Mouse (Mus musculus): ENCODE results near the gene Rasd1. TPM values are rescaled to one million over a fixed set of nuclear protein-coding genes. Genes with fewer than 3 reads are reported as not detected.

Rasd1 gene
- polyA plus RNA-seq, 1 experiment from 2014 or later, result 2.9 TPM

DNA sequence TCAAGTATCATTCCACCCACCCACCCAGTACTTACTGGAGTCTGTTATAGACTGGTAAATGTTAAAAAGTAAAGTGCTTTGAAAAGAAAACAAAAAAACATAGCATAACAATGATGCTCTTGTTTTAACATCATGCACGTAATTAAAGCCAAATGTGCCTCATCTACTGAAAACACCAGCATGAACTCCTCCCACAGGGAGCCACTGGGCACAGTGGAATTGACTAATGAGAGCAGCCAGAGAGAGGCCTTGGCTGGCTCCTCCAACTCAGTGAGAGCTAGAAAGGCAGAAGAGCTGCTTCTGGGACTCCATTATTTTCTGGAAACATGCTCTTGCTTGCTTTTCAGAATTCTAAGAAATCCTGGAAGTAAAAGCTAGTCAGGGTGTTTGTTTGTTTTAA is 24.7 kb upstream of the Rasd1 start:
- Histone ChIP-seq H3K27ac (ENCODE audit: low read length) (no peak overlapping the region), H3K9ac (ENCODE audit: low read length) (no peak overlapping the region), H3K36me3 (ENCODE audit: control insufficient read depth, insufficient read depth, low read length) (no peaks in the 10 kb centered on the region), H3K9me3 (ENCODE audit: control insufficient read depth, low read length) (no peaks in the 10 kb centered on the region), H3K27me3 (ENCODE audit: control insufficient read depth, insufficient read depth, low read depth, low read length) (no peaks in the 10 kb centered on the region), H3K4me1 (replicated peaks; ENCODE audit: control insufficient read depth, insufficient read depth, low read length) (no peaks in the 10 kb centered on the region), H3K4me2 (ENCODE audit: low read depth, low read length) (no peak overlapping the region), H3K4me3 (ENCODE audit: low read length) (no peak overlapping the region)
- ATAC-seq (ENCODE audit: low read depth), result no peak
- WGBS, result 76% methylated on average over 1 of the region's 1 CpGs

DNA sequence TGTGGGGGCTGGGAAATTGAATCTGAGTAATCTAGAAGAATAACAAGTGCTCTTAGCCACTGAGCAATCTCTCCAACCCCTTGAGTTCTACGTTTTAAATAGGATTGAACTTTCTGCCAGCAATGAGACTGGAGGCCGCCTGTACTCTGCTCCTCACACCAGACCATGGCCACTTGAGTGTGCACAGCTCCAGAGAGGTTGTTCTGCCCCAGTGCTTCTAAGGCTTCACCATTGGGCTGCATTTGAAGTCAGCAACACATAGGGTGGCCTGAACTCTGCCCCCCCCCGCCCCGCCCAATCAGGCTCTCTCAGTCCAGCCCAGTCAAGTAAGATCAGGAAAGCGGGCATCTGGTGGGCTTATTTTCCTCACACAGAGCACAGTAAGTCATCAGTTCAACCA is 13.1 kb upstream of the Rasd1 start:
- Histone ChIP-seq H3K4me3 (ENCODE audit: low read length) (no peak overlapping the region), H3K9me3 (ENCODE audit: control insufficient read depth, low read length) (no peaks in the 10 kb centered on the region), H3K27ac (ENCODE audit: low read length) (no peak overlapping the region), H3K36me3 (ENCODE audit: control insufficient read depth, insufficient read depth, low read length) (no peaks in the 10 kb centered on the region), H3K4me2 (ENCODE audit: low read depth, low read length) (no peak overlapping the region), H3K9ac (ENCODE audit: low read length) (no peak overlapping the region), H3K27me3 (ENCODE audit: control insufficient read depth, insufficient read depth, low read depth, low read length) (no peaks in the 10 kb centered on the region), H3K4me1 (replicated peaks; ENCODE audit: control insufficient read depth, insufficient read depth, low read length) (no peaks in the 10 kb centered on the region)
- no peak for ATAC-seq (ENCODE audit: low read depth)
- WGBS, result 79% methylated on average over 5 of the region's 5 CpGs

GRCm38 (mm10) chr11:59975241-59975640 is 10.5 kb upstream of the Rasd1 start:
- no peak for ATAC-seq (ENCODE audit: low read depth)
- WGBS, result 45% methylated on average over 10 of the region's 10 CpGs
- Histone ChIP-seq H3K4me2 (ENCODE audit: low read depth, low read length) (no peak overlapping the region), H3K9me3 (ENCODE audit: control insufficient read depth, low read length) (no peaks in the 10 kb centered on the region), H3K4me3 (ENCODE audit: low read length) (no peak overlapping the region), H3K36me3 (ENCODE audit: control insufficient read depth, insufficient read depth, low read length) (no peaks in the 10 kb centered on the region), H3K9ac (ENCODE audit: low read length) (no peak overlapping the region), H3K27ac (ENCODE audit: low read length) (no peak overlapping the region), H3K27me3 (ENCODE audit: control insufficient read depth, insufficient read depth, low read depth, low read length) (no peaks in the 10 kb centered on the region), H3K4me1 (replicated peaks; ENCODE audit: control insufficient read depth, insufficient read depth, low read length) (peaks cover 6% of the 10 kb centered on the region; the same call in 1 of the 2 replicates)

DNA sequence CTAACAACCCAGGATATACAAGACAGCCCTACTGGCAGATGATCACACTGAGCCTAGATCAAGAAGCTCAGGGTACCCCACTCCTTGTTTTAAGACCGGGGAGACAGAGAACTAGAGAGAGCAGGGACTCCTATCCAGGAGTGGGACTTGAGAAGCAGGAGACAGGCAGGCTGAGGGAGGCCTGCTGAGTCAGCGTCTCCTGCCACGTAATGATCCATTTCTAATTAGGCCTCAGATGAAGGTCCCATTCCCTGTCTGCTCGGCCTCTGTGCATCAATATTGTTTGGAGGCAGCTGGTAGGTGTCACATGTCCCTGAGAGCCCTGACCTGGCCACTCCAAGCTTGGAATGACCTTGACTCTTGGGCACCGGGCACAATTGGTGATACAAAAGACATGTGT is 8.6 kb upstream of the Rasd1 start:
- ATAC-seq (ENCODE audit: low read depth), result no peak
- H3K36me3 ChIP-seq (ENCODE audit: control insufficient read depth, insufficient read depth, low read length), result no peaks in the 10 kb centered on the region

DNA sequence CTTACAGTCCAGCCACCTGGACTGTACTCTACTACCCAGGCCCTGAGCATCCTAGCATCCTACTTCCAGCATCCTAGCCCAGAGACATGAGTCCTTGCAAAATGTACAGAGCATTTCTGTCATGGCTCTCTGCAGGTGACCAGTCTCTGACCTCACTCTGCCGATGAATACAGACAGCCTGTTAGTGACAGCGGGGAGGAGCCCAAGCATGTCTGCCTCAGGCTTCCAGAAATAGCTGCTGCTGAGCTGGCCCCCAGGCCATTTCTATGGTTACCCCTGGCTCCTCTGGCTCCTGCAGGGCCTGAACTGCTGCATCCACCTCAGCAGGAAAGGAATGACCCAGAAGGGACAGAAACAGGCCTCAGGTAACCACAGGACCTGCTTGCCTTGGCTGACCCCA is 6.9 kb upstream of the Rasd1 start:
- ATAC-seq (ENCODE audit: low read depth), result no peak
- no peak overlapping the region for H3K27ac ChIP-seq (ENCODE audit: low read length)
- H3K4me3 ChIP-seq (ENCODE audit: low read length), result no peak overlapping the region
- WGBS, result 43% methylated on average over 2 of the region's 2 CpGs
- no peak overlapping the region for H3K4me2 ChIP-seq (ENCODE audit: low read depth, low read length)
- H3K9ac ChIP-seq (ENCODE audit: low read length), result no peak overlapping the region
- H3K36me3 ChIP-seq (ENCODE audit: control insufficient read depth, insufficient read depth, low read length), result no peaks in the 10 kb centered on the region
- no peaks in the 10 kb centered on the region for H3K27me3 ChIP-seq (ENCODE audit: control insufficient read depth, insufficient read depth, low read depth, low read length)
- peaks cover 6% of the 10 kb centered on the region; the same call in 1 of the 2 replicates for H3K4me1 ChIP-seq (replicated peaks; ENCODE audit: control insufficient read depth, insufficient read depth, low read length)
- H3K9me3 ChIP-seq (ENCODE audit: control insufficient read depth, low read length), result no peaks in the 10 kb centered on the region

More for the DNA sequence above, 8.6 kb upstream of the Rasd1 start:
- Histone ChIP-seq H3K4me1 (replicated peaks; ENCODE audit: control insufficient read depth, insufficient read depth, low read length) (peaks cover 6% of the 10 kb centered on the region; the same call in 1 of the 2 replicates), H3K27ac (ENCODE audit: low read length) (no peak overlapping the region), H3K9ac (ENCODE audit: low read length) (no peak overlapping the region), H3K27me3 (ENCODE audit: control insufficient read depth, insufficient read depth, low read depth, low read length) (no peaks in the 10 kb centered on the region), H3K9me3 (ENCODE audit: control insufficient read depth, low read length) (no peaks in the 10 kb centered on the region), H3K4me3 (ENCODE audit: low read length) (no peak overlapping the region), H3K4me2 (ENCODE audit: low read depth, low read length) (no peak overlapping the region)
- WGBS, result 72% methylated on average over 5 of the region's 5 CpGs

DNA sequence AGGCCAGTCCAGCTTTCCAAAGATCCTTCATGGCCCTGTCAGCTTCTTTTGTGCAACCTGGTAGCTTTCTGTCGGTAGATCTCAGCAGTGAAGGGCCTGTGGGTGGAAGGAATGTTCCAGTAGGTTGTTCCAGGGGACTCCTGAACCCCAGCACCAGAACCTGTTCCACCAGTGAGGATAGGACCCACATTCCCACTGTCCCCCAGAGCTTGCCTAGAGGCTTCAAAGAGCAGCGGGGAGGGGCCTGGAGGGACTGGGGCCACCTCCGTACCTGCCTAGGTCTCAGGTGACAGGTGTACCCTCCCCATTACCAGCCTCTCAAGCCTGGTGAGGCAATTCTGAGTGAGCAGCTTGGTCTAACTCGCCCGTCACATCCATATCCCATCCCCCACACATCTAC is 6.0 kb upstream of the Rasd1 start:
- Histone ChIP-seq H3K27me3 (ENCODE audit: control insufficient read depth, insufficient read depth, low read depth, low read length) (no peaks in the 10 kb centered on the region), H3K9ac (ENCODE audit: low read length) (no peak overlapping the region), H3K9me3 (ENCODE audit: control insufficient read depth, low read length) (no peaks in the 10 kb centered on the region), H3K4me3 (ENCODE audit: low read length) (no peak overlapping the region), H3K36me3 (ENCODE audit: control insufficient read depth, insufficient read depth, low read length) (no peaks in the 10 kb centered on the region), H3K27ac (ENCODE audit: low read length) (no peak overlapping the region; the same call in 1 of the 2 replicates), H3K4me2 (ENCODE audit: low read depth, low read length) (no peak overlapping the region), H3K4me1 (replicated peaks; ENCODE audit: control insufficient read depth, insufficient read depth, low read length) (peaks cover 6% of the 10 kb centered on the region; the same call in 1 of the 2 replicates)
- ATAC-seq (ENCODE audit: low read depth), result peak; percentile 41
- WGBS, result 44% methylated on average over 5 of the region's 5 CpGs

- no peak overlapping the region for H3K4me3 ChIP-seq (ENCODE audit: low read length)
- H3K9me3 ChIP-seq (ENCODE audit: control insufficient read depth, low read length), result no peaks in the 10 kb centered on the region
- H3K27ac ChIP-seq (ENCODE audit: low read length), result no peak overlapping the region
- no peak overlapping the region for H3K4me2 ChIP-seq (ENCODE audit: low read depth, low read length)
- H3K4me1 ChIP-seq (replicated peaks; ENCODE audit: control insufficient read depth, insufficient read depth, low read length), result peaks cover 20% of the 10 kb centered on the region
- no peak for ATAC-seq (ENCODE audit: low read depth)
- no peaks in the 10 kb centered on the region for H3K36me3 ChIP-seq (ENCODE audit: control insufficient read depth, insufficient read depth, low read length)
- 90% methylated on average over 1 of the region's 1 CpGs for WGBS
- no peak overlapping the region for H3K9ac ChIP-seq (ENCODE audit: low read length)
- H3K27me3 ChIP-seq (ENCODE audit: control insufficient read depth, insufficient read depth, low read depth, low read length), result peaks cover 5% of the 10 kb centered on the region; the same call in 1 of the 2 replicates
Measured at GRCm38 (mm10) chr11:59967765-59968164, 3.0 kb upstream of the Rasd1 start.

- Histone ChIP-seq H3K4me3 (ENCODE audit: low read length) (no peak overlapping the region), H3K27ac (ENCODE audit: low read length) (no peak overlapping the region), H3K4me2 (ENCODE audit: low read depth, low read length) (no peak overlapping the region), H3K27me3 (ENCODE audit: control insufficient read depth, insufficient read depth, low read depth, low read length) (peaks cover 9% of the 10 kb centered on the region; the same call in 1 of the 2 replicates), H3K9ac (ENCODE audit: low read length) (no peak overlapping the region), H3K9me3 (ENCODE audit: control insufficient read depth, low read length) (no peaks in the 10 kb centered on the region), H3K4me1 (replicated peaks; ENCODE audit: control insufficient read depth, insufficient read depth, low read length) (peaks cover 20% of the 10 kb centered on the region), H3K36me3 (ENCODE audit: control insufficient read depth, insufficient read depth, low read length) (peaks cover 9% of the 10 kb centered on the region; the same call in 1 of the 2 replicates)
- no peak for ATAC-seq (ENCODE audit: low read depth)
- WGBS, result 51% methylated on average over 4 of the region's 4 CpGs
Measured at GRCm38 (mm10) chr11:59966102-59966483, 1.3 kb upstream of the Rasd1 start.

GRCm38 (mm10) chr11:59965227-59966101 is 720 bp upstream of the Rasd1 start:
- peak; percentile 84 for ATAC-seq (ENCODE audit: low read depth)
- WGBS, result 13% methylated on average over 25 of the region's 25 CpGs
- Histone ChIP-seq H3K4me2 (ENCODE audit: low read depth, low read length) (peak overlapping the region; percentile 96), H3K9me3 (ENCODE audit: control insufficient read depth, low read length) (no peaks in the 10 kb centered on the region), H3K9ac (ENCODE audit: low read length) (peak overlapping the region; percentile 64), H3K36me3 (ENCODE audit: control insufficient read depth, insufficient read depth, low read length) (peaks cover 13% of the 10 kb centered on the region), H3K27ac (ENCODE audit: low read length) (peak overlapping the region; percentile 73), H3K4me3 (ENCODE audit: low read length) (peak overlapping the region; percentile 57), H3K4me1 (replicated peaks; ENCODE audit: control insufficient read depth, insufficient read depth, low read length) (peaks cover 14% of the 10 kb centered on the region), H3K27me3 (ENCODE audit: control insufficient read depth, insufficient read depth, low read depth, low read length) (peaks cover 9% of the 10 kb centered on the region; the same call in 1 of the 2 replicates)
